Comparison of ENCODE assay signal across 7 mouse cellular contexts in genomic region chr5:149184844-149185186, GRCm38 (mm10). TPM values are rescaled to one million over a fixed set of nuclear protein-coding genes. Genes with fewer than 3 reads are reported as not detected.
A peak's percentile ranks its signal among the peaks of the same experiment; 100 is the strongest.
DNase-seq lines count a peak whose midpoint lies in the region; ATAC-seq and TF ChIP-seq lines count a peak whose summit lies in the region.

No protein-coding gene starts in this region.

- peaks cover 9% of the 10 kb centered on the region for H3K4me1 ChIP-seq in neural tube, embryonic 11.5 days (ENCODE audit: control insufficient read depth, insufficient read depth, low read length)
- peaks cover 6% of the 10 kb centered on the region for H3K4me1 ChIP-seq in forebrain, embryonic 11.5 days (replicated peaks; ENCODE audit: control insufficient read depth, insufficient read depth, low read length)
- peaks cover 9% of the 10 kb centered on the region for H3K4me1 ChIP-seq in intestine, embryonic 16.5 days (ENCODE audit: control insufficient read depth, insufficient read depth, low read length)
- H3K4me1 ChIP-seq in lung, embryonic 14.5 days (ENCODE audit: insufficient read depth) = peaks cover 5% of the 10 kb centered on the region; the same call in 1 of the 2 replicates
- H3K4me1 ChIP-seq in small intestine, adult 2 months (ENCODE audit: control insufficient read depth, insufficient read depth, insufficient read length, low read length) = no peaks in the 10 kb centered on the region; the same call in none of the 2 replicates

- peak overlapping the region; percentile 73 for H3K27ac ChIP-seq in neural tube, embryonic 11.5 days (ENCODE audit: low read depth, low read length)
- H3K27ac ChIP-seq in forebrain, embryonic 11.5 days (ENCODE audit: low read depth, low read length) = peak overlapping the region; percentile 77; the same call in 1 of the 2 replicates
- H3K27ac ChIP-seq in intestine, embryonic 16.5 days (ENCODE audit: low read length) = peak overlapping the region; percentile 75
- peak overlapping the region; percentile 69 for H3K27ac ChIP-seq in lung, embryonic 14.5 days (ENCODE audit: low read depth)
- H3K27ac ChIP-seq in small intestine, adult 2 months (ENCODE audit: insufficient read depth, low read depth, low read length) = peak overlapping the region; percentile 77

- H3K9me3 ChIP-seq in neural tube, embryonic 11.5 days (ENCODE audit: control insufficient read depth, low read length) = no peaks in the 10 kb centered on the region
- no peaks in the 10 kb centered on the region for H3K9me3 ChIP-seq in forebrain, embryonic 11.5 days (ENCODE audit: control insufficient read depth, low read length)
- no peaks in the 10 kb centered on the region for H3K9me3 ChIP-seq in intestine, embryonic 16.5 days (ENCODE audit: control insufficient read depth, low read length)
- no peaks in the 10 kb centered on the region for H3K9me3 ChIP-seq in lung, embryonic 14.5 days (ENCODE audit: low read depth, low read length)

- H3K4me3 ChIP-seq in neural tube, embryonic 11.5 days (ENCODE audit: low read depth, low read length) = peak overlapping the region; percentile 82
- peak overlapping the region; percentile 79 for H3K4me3 ChIP-seq in forebrain, embryonic 11.5 days (ENCODE audit: low read depth, low read length)
- H3K4me3 ChIP-seq in intestine, embryonic 16.5 days (ENCODE audit: low read length) = peak overlapping the region; percentile 76
- H3K4me3 ChIP-seq in lung, embryonic 14.5 days (ENCODE audit: low read depth, low read length) = peak overlapping the region; percentile 78
- H3K4me3 ChIP-seq in small intestine, adult 2 months (ENCODE audit: low read depth, low read length) = peak overlapping the region; percentile 67

- TF ChIP-seq CTCF in lung, embryonic 14.5 days (IDR thresholded peaks at IDR 0.05; ENCODE audit: low read depth) = no peak
- TF ChIP-seq CTCF in small intestine, adult 2 months (IDR thresholded peaks at IDR 0.05; ENCODE audit: extremely low read depth, insufficient read length, insufficient replicate concordance, low read depth, low read length) = no peak

- H3K9ac ChIP-seq in neural tube, embryonic 11.5 days (ENCODE audit: low read length) = peak overlapping the region; percentile 75
- H3K9ac ChIP-seq in forebrain, embryonic 11.5 days (ENCODE audit: low read length) = peak overlapping the region; percentile 79
- peak overlapping the region; percentile 89 for H3K9ac ChIP-seq in intestine, embryonic 16.5 days (ENCODE audit: low read depth, low read length)
- H3K9ac ChIP-seq in lung, embryonic 14.5 days = peak overlapping the region; percentile 80

- ATAC-seq in neural tube, embryonic 11.5 days (ENCODE audit: insufficient read depth, low FRiP score, low TSS enrichment) = peak; percentile 14
- peak; percentile 6 for ATAC-seq in forebrain, embryonic 11.5 days (replicated peaks; ENCODE audit: low FRiP score)
- peak; percentile 37 for ATAC-seq in intestine, embryonic 16.5 days
- no peak; the same call in 1 of the 2 replicates for ATAC-seq in lung, embryonic 14.5 days (ENCODE audit: insufficient read depth)

- H3K36me3 ChIP-seq in neural tube, embryonic 11.5 days (ENCODE audit: control insufficient read depth, insufficient read depth, low read length) = peaks cover 5% of the 10 kb centered on the region
- H3K36me3 ChIP-seq in forebrain, embryonic 11.5 days (ENCODE audit: control insufficient read depth, insufficient read depth, low read length) = peaks cover 5% of the 10 kb centered on the region; the same call in 1 of the 2 replicates
- H3K36me3 ChIP-seq in intestine, embryonic 16.5 days (ENCODE audit: control insufficient read depth, insufficient read depth, low read length) = peaks cover 7% of the 10 kb centered on the region; the same call in 1 of the 2 replicates
- peaks cover 14% of the 10 kb centered on the region for H3K36me3 ChIP-seq in lung, embryonic 14.5 days (ENCODE audit: insufficient read depth)
- H3K36me3 ChIP-seq in small intestine, adult 2 months (ENCODE audit: control insufficient read depth, insufficient read depth, low read length) = peaks cover 10% of the 10 kb centered on the region

- no peaks in the 10 kb centered on the region for H3K27me3 ChIP-seq in neural tube, embryonic 11.5 days (ENCODE audit: control insufficient read depth, insufficient read depth, low read length)
- H3K27me3 ChIP-seq in forebrain, embryonic 11.5 days (ENCODE audit: control insufficient read depth, insufficient read depth, low read length) = no peaks in the 10 kb centered on the region
- H3K27me3 ChIP-seq in intestine, embryonic 16.5 days (replicated peaks; ENCODE audit: control insufficient read depth, insufficient read depth, low read length) = no peaks in the 10 kb centered on the region
- no peaks in the 10 kb centered on the region for H3K27me3 ChIP-seq in lung, embryonic 14.5 days (ENCODE audit: insufficient read depth, low read length)
- H3K27me3 ChIP-seq in small intestine, adult 2 months (ENCODE audit: control insufficient read depth, insufficient read depth, low read length) = no peaks in the 10 kb centered on the region

- H3K4me2 ChIP-seq in neural tube, embryonic 11.5 days (ENCODE audit: low read depth) = peak overlapping the region; percentile 77
- H3K4me2 ChIP-seq in forebrain, embryonic 11.5 days (ENCODE audit: low read depth, low read length, severe bottlenecking) = peak overlapping the region; percentile 67
- peak overlapping the region; percentile 80 for H3K4me2 ChIP-seq in intestine, embryonic 16.5 days (ENCODE audit: low read depth, low read length)
- H3K4me2 ChIP-seq in lung, embryonic 14.5 days = peak overlapping the region; percentile 86

- TF ChIP-seq POLR2A in small intestine, adult 2 months (IDR thresholded peaks at IDR 0.05; ENCODE audit: low read depth, low read length) = no peak

- no peak for DNase-seq in neural tube, embryonic 11.5 days (ENCODE audit: low spot score)
- no peak for DNase-seq in neural tube, embryonic 10.5 days (ENCODE audit: extremely low spot score, low spot score)
- DNase-seq in adipocyte (ENCODE audit: low spot score) = peak; percentile 67
- DNase-seq in forebrain, embryonic 11.5 days (ENCODE audit: low spot score) = no peak
- peak; percentile 57 for DNase-seq in lung, embryonic 14.5 days

- WGBS in neural tube, embryonic 11.5 days = under 1% methylated on average over 20 of the region's 20 CpGs
- under 1% methylated on average over 20 of the region's 20 CpGs for WGBS in forebrain, embryonic 11.5 days
- under 1% methylated on average over 20 of the region's 20 CpGs for WGBS in intestine, embryonic 16.5 days
- under 1% methylated on average over 20 of the region's 20 CpGs for WGBS in lung, embryonic 14.5 days
- WGBS in small intestine, adult 2 months = 0% methylated on average over 20 of the region's 20 CpGs

RNA-seq across cellular contexts. Expression of gene Hmgb1, which starts 0.5 kb away (rescaled TPM):
- 1,783 and 1,801 TPM in 2 replicates for polyA plus RNA-seq in neural tube, embryonic 11.5 days (2014; fragmentation: Nextera tagmentation; extraction: Ambion mirVana)
- polyA plus RNA-seq in forebrain, embryonic 11.5 days (2014; fragmentation: Nextera tagmentation; extraction: Ambion mirVana) = 1,921 and 2,020 TPM in 2 replicates
- 780 and 921 TPM in 2 replicates for polyA plus RNA-seq in intestine, embryonic 16.5 days (2015; fragmentation: Nextera tagmentation; extraction: Ambion mirVana)
- 2,008 and 2,115 TPM in 2 replicates for polyA plus RNA-seq in lung, embryonic 14.5 days (2014; fragmentation: Nextera tagmentation; extraction: Ambion mirVana)
- polyA plus RNA-seq in small intestine, adult 2 months (2012; rRNA removed) = 3.2 and 5.2 TPM in 2 replicates

RNA-seq across cellular contexts. Expression of gene Uspl1, which starts 0.7 kb away (rescaled TPM):
- polyA plus RNA-seq in neural tube, embryonic 11.5 days (2014; fragmentation: Nextera tagmentation; extraction: Ambion mirVana) = 73.3 and 78.6 TPM in 2 replicates
- 71.2 and 74.9 TPM in 2 replicates for polyA plus RNA-seq in forebrain, embryonic 11.5 days (2014; fragmentation: Nextera tagmentation; extraction: Ambion mirVana)
- polyA plus RNA-seq in intestine, embryonic 16.5 days (2015; fragmentation: Nextera tagmentation; extraction: Ambion mirVana) = 31.1 and 31.3 TPM in 2 replicates
- 48.7 and 49.7 TPM in 2 replicates for polyA plus RNA-seq in lung, embryonic 14.5 days (2014; fragmentation: Nextera tagmentation; extraction: Ambion mirVana)
- polyA plus RNA-seq in small intestine, adult 2 months (2012; rRNA removed) = 2.4 and 3.7 TPM in 2 replicates

Comparison
In these comparisons a context has a peak if more than half of its experiments do, and no peak if none do; other contexts are left out.
1. DNase-seq: peak in adipocyte (single experiment) and lung, embryonic 14.5 days (single experiment); none in neural tube, embryonic 11.5 days (single experiment), neural tube, embryonic 10.5 days (single experiment) and forebrain, embryonic 11.5 days (single experiment).
2. RNA of gene Hmgb1, which starts 0.5 kb away (polyA plus RNA-seq): 1,921 to 2,020 TPM in forebrain, embryonic 11.5 days, 2,008 to 2,115 TPM in lung, embryonic 14.5 days, 1,783 to 1,801 TPM in neural tube, embryonic 11.5 days and 780 to 921 TPM in intestine, embryonic 16.5 days; 3.2 to 5.2 TPM in small intestine, adult 2 months; every median in the first group is over 100 times any median in the second.
3. Peak in every context shown above with its lines, with median percentiles within 50 percentile points of each other: H3K27ac ChIP-seq, H3K4me2 ChIP-seq, H3K4me3 ChIP-seq and H3K9ac ChIP-seq.